Mouse (Mus musculus): ENCODE measurements around the gene Dync1i2.

Dync1i2 gene

DNA sequence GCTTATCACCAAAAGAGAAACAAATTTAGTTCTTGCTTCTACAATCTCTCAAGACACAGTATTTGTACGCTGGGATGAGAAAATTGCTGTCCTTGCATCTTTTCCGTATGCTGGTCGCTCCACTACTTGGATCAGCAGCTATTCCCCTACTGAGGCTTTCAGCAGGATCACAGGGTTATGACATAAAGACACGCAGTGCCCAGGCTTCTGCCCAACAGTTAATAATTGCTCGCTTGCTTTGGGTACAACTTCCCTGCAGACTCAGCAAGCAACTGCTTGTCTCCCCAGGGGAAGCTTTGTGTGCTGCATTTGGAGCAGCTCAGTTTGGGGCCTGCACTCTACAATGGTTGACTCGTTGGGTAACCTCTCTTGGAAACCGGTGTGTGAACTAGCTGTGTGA lies 64.2 kb downstream of the Dync1i2 start:
- DNase-seq = no peak

- DNase-seq = no peak
Observed at GRCm38 (mm10) chr2:71278791-71279775, 67.6 kb downstream of the Dync1i2 start.

DNA sequence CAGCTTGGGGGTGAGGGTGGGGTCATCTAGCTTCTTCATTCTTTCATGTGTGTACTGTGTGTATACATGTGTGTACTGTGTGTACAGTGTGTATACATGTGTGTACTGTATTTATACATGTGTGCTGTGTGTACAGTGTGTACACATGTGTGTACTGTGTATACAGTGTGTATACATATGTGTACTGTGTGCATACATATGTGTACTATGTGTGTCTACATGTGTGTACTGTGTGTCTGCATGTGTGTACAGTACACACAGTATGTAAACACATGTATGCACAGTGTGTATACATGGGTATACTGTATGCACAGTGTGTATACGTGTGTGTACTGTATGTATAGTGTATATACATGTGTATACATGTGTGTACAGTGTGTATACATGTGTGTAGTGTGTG lies 70.5 kb downstream of the Dync1i2 start:
- DNase-seq = no peak

DNA sequence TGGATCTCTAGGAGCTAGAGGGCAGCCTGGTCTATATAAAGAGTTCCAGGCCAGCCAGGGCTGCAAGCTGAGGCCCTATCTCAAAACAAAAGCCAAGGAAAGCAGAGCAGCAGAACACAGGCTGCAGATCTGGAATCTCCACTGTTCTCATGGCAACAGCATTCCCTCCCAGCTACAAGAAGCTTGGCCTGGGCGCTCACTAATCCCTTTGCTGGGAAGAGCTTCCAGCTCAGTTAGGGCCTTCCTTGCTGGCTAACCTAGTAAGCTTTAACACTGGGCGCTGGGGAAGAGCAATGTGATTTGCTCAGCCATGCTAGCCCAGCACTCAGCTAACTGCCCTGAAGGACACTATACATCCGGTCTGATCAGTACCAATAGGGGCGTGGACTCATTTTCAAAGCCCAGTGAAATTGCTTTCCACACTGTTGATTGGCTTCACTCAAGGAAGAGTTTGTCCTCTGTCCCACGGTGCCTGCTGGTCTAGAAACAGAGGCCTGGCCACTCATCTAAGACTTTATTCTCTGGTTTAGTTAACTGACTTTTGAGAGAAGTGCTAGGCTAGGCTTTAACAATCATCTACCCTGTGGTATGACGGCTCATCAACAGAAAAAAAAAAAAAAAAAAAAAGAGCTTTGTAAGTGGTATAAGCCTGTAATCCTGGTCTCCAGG lies 78.7 kb downstream of the Dync1i2 start:
- no peak for DNase-seq

DNA sequence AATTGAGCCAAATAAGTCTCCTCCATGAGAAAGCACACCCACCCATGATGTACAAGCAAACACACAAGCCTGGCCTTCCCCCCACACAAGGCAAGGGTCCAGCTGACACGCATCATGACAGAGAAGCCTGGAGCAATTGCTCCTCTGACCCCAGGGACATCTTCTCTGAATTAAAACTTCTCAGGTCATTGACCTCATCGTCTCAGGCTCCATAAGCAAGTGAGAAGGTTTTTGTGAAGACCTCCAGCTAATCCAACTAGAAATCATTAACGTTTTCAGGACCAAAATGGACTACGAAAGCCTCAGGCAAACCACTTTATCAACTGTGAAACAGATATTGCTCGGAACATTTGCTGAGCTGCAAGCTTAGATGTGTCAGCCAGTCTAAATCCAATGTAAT lies 80.1 kb downstream of the Dync1i2 start:
- no peak for DNase-seq

GRCm38 (mm10) chr2:71293983-71294382 lies 82.5 kb downstream of the Dync1i2 start:
- no peak for DNase-seq

DNA sequence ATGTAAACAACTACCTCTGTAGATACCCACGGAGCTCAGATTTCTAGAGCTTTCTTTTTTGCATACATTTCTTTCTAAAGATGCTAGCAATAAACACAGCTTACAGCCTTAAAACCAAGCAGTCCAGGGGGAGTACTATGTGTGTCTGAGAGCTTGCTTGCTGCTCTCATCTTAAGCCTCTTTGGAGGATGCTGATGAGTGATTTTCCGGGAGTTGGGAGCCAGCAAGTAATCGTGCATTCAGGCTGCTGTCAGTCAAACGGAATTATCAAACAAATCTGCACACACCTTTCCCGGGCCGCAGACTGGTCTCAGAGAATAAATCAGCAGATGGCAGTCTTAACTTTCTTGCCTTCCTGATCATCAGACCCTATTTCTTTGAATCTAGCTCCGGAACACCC lies 83.0 kb downstream of the Dync1i2 start:
- DNase-seq = no peak

- no peak for DNase-seq
Observed at GRCm38 (mm10) chr2:71295844-71296243, 84.3 kb downstream of the Dync1i2 start.

GRCm38 (mm10) chr2:71297501-71297900 lies 86.0 kb downstream of the Dync1i2 start:
- DNase-seq = no peak

DNA sequence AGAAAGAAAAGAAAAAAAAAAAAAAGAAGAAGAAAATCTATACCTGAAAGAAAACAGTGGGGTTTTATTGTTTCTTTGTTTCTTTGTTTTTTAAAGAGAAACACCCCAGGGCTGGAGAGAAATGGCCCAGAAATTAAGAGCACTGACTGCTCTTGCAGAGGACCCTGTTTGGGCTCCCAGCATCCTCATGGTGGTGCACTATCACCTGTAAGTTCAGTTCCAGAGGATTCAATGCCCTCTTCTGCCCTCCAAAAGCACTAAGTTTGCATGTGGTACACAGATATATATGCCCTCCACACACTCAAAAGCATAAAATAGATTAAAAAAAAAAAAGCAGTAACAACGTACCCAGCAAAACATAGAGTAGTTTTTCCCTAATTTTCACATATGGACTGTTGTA lies 87.2 kb downstream of the Dync1i2 start:
- no peak for DNase-seq

DNA sequence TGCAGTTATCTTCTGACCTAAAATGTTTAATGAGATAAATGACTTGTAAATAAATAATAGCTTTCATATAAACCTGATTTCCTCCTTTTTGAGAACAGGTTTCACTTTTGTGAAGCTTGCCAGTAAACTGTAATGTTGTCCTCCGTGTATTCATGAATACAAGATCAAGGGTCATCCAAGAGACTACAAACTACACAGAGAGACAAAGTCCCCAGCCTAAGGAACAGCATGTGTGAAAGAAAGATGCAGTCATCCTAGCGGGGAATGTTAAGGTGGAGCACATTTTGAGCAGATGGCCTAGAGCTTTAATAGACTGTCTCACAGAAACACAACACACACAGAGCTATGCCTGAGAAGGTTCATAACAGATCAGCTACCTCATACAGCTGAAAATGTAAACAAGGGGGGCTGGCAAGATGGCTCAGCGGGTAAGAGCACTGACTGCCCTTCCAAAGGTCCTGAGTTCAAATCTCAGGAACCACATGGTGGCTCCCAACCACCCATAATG lies 90.7 kb downstream of the Dync1i2 start:
- DNase-seq = no peak

DNA sequence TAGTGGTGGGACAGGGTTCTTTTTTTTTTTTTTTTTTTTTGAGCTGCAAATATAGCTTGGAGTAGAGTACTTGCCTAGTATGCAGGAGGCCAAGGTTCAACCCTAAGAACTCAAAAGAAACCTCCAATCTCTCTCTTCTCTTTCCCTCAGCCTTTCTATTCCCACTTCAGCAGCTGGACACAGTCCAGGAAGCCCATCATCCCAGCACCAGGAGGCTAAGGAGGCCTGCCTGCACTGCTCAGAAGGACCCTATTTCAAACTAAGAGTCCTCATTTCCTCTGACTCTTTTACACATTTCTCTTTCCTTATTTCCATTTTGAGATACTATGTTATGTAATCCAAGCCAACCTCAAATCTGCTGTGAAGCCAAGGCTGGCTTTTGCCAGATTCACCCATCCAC lies 91.7 kb downstream of the Dync1i2 start:
- DNase-seq = no peak

DNA sequence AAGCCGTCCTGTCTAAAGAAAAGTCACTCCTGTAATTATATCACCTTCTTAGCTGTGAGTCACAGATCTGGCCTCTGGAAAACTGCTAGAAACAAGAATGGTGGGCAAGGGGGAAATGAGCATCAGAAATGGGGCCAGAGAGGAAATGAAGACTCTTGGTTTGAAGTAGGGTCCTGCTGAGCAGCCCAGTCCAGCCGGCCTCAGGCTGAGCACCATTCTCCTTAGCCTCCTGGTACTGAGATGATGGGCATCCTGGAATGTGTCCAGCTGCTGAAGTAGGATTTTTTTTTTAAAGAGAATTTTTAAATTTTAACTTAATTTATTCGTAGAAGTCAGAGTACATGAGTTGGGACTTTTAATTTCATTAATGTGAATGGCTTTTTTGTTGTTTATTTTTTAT lies 93.3 kb downstream of the Dync1i2 start:
- no peak for DNase-seq

DNA sequence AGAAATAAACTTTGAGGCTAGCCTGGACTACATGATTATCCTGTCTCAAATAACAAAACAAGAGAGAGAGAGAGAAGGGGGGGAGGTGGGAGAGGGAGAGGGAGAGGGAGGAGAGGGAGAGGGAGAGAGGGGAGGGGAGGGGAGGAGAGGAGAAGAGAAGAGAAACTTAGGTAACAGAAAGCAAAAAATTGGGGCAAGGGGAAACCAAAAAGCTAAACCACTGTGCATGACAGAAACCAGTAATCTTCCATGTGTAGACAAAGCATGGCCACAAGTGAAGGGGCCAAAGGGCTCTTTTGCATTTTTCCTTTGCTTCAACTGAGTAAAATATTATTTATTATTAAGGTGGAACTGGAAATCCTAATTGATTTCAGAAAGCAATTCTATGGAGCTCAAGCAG lies 94.9 kb downstream of the Dync1i2 start:
- DNase-seq = no peak

GRCm38 (mm10) chr2:71309726-71310125 lies 98.2 kb downstream of the Dync1i2 start:
- DNase-seq = no peak

DNA sequence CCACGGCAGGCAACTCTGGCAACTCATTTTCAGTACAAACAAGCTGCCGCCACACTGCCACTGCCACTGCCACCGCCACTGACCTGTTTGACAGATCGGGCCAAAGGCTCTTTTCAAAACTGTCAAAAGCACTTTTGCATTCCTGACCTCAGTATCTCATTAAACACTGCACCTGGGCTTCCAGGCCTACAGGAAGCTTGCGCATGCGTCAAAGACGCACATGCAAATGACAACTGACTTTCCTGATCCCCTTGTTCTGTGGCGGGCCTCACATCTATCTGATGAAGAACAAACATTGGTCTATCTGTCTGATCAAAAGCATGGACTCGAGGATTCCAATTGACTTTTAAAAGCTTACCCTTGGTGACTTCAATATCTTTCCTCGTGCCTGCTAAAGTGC lies 100.6 kb downstream of the Dync1i2 start:
- DNase-seq = no peak

Measured in thymus, adult 18-20 months (tissue).